Mouse (Mus musculus): ENCODE results near the gene Lbr.

The Lbr gene

DNA sequence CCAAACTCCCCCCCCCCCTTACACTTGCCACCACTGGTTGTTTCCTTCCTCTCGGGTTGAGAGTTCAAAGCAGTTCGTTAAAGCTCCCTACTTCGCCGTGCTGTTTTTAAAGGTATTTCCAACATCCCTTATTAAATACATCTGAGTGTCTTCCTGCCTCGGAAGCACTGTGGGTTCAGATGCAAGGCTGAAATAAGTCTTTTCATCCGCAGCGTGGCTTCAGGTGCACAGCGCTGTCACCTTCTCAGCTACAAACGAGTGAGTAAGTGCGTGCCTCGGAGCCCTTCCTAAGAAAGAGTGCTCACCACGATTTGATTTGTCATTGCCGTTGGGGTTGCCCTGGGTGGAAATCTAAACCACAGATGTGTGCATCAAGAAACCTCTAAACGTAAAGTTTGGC, at the start of gene Lbr:
Gene Lbr, minus strand, starts transcription at position 266 of the 400 bp plus-strand sequence.
- DNase-seq (ENCODE audit: low spot score in 2 of 2), result peak; percentile 58 to 71

DNA sequence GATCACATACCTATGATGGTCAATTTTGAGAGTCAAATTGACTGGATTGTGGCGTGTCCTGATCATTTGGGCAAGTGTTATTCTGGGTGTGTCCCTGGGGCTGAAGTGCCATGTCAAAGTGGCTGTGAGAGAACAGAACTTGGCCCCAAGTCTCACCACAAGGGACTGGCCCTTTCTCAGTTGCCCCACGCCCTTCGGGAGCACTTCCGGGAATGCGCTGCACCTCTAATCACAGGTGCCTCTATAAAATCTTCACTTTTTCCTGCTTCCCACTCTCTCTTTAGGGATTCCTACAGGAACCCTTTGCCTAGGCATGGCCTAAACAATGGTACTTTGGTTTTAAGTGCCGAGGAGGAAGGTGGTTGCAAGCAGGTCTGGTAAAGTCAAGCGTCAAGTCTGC, 46.8 kb upstream of the Lbr start:
- DNase-seq (ENCODE audit: low spot score in 2 of 2), result no peak

DNA sequence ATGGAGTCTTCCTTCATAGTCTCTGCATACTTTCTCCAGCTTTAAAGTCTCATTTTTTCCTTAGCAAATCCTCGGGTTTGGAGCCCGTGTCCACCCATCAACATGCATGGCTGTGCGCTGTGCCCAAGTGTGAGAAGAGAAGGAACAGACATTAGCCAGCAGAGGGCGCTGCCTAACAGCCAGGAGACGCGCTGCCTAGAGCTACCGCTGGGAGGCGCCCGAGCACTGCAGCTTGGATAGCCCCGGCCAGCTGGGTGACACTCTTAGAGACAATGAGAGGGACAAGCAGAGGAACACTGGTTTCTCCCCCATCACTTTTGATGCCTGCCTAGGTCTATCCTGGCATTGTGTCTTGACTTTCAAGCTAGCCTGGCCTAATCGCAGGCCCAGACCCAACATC, 46.0 kb upstream of the Lbr start:
- DNase-seq (ENCODE audit: low spot score in 2 of 2), result peak; percentile 87

DNA sequence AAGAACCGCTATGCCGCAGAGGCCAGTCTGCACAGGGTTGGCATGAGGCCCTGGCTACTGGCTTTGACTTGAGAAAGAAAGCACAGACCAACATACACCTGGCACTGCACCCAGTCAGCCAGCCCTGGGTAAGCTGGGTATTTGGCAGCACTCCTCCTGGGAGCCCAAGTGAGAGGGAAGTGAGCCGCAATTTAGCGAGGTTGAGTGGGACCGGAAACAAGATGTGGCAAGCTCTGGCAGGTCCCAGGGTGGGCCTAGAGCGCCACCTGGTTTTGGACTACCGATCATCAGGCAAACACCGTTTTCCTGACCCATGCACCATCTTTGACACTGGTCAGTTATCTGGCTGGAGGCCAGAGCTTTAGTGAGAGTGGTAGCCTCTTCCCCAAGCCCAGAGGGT, 38.7 kb upstream of the Lbr start:
- DNase-seq (ENCODE audit: low spot score in 2 of 2), result peak; percentile 45 to 75

DNA sequence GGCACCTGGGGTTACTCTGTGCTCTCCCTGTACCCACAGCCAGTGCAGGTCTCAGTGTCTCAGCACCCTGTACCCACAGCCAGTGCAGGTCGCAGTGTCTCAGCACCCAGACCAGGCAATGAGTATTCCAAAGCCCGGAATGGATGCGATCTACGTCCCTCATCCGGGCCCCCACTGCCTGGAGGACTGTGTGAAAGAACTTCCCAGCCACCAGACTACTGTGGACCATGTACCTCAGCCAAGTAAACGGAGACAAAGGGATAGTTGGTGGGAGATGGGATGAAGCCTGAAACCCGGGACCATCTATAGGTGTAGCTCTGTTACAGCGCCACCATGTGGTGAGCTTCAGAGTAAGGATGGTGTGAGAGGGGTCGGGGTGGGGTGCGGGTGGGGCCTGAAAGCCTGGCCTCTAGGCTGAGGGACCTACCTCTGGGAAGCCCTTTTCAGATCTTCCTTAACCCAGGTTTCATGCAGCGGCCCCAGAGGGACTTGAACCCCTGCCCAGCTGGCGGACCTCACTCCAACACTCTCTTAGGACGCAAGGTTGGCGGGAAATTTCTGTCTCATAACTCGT, 38.0 kb upstream of the Lbr start:
- peak in 1 of 2 experiments; percentile 50 for DNase-seq (ENCODE audit: low spot score in 2 of 2)

DNA sequence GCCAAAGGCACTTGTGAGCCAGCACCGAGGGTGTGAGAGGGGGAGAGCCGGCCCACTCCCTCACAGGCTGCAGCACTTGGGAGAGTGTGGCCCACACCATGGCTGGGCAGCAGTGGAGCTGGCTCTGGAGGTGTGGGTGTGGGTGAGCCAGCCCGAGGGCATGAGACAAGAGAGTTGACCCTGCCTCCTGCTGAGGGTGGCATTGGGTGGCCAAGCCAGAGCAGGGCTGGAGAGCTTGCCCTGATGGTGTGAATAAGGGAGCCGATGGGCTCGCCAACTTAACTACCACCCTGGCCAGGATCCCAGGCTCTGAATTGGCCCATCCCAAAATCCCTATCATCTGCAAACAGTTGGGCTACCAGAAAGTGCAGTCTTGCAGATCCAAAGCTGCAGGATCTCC, 35.6 kb upstream of the Lbr start:
- DNase-seq (ENCODE audit: low spot score in 2 of 2), result no peak

DNA sequence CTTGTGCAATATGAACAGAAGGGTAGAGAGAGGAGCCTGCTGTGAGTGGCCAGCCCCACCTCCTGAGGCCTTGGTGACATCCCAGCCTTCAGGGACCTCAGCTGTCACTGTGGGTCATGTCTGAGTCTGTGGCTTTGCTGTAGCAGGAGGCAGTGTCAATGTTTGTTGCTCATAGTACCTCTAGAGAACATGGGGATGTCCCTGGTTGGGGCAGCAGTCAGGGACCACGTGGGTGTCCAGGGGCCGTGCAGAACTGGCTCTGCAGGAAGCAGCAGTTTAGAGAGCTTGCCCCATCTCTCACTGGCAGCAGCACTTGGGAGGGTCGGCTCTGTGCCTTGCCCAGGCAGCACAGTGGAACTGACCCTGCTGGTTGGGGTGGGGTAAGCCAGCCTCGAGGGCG, 34.2 kb upstream of the Lbr start:
- DNase-seq (ENCODE audit: low spot score in 2 of 2), result no peak

DNA sequence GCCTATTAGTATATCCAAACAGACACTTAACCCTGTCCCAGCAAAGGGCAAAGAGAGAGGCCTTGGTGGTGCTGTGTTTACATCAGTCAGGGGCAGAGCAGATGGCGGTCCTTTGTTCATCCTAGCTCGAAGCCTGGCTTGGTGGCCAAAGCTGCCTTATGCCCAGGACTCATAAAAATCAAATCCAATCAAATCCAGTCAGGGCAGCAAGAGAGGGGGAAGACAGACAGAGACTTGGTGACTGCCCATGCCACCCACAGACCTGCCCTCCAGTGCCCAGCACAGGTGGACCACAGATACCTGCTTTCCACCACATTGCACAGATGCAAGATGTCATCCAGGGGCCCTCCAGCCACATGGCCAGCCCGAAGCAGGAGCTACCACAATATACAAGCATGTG, 33.8 kb upstream of the Lbr start:
- no peak for DNase-seq (ENCODE audit: low spot score in 2 of 2)

DNA sequence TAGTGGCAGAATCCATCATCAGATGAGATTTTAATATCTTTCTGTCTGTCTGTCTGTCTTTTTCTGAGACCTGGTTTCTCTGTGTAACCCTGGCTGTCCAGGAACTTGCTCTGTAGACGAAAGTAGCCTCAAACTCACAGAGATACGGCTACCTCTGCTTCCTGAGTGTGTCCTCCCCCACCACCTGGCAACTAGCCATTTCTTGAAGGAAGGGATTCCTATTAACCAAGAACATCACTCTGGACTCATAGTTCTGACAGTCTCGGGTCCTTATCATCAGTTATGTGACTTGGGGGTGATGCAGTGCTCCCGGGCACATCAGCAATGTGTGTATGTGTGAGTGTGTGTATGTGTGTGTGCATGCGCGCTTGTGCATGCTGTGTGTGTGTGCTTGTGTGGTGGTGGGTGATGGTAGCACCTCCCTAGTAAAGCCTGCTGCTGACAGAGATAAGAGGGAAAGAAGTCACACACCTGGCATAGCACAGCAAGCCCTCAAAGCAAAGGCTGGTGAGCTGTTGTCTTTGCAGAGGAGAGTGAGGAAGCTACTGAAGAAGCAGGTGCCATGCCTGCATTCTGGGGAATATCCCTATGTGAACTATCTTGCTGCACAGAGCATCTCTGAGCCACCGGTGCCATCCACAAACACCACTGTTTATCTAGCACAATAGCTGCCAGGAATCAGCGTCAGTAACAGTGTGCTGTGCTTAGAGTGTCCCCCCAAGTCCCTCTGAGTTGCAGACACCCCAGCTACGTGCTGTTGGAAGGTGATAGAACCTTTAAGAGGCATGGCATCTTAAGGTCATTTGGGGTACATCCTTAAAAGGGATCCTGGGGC, 30.5 kb upstream of the Lbr start:
- no peak for DNase-seq (ENCODE audit: low spot score in 2 of 2)

DNA sequence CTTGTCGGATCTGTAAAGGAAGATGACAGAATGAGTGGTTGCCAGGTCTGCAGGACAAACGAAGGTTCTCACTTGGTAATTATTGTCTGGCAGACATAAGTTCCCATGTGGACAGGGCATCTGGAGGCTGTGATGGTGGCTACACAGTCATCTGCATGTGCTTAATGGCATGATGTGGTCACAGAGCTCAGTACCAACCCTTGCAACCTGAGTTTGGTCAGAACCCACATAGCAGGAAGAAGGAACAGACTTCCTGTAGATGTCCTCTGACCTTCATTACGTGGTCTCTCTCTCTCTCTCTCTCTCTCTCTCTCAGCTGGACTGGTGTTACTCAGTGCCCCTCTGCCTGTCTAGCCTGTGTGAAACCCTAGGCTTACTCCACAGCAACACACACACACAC, 29.8 kb upstream of the Lbr start:
- DNase-seq (ENCODE audit: low spot score in 2 of 2), result no peak

DNA sequence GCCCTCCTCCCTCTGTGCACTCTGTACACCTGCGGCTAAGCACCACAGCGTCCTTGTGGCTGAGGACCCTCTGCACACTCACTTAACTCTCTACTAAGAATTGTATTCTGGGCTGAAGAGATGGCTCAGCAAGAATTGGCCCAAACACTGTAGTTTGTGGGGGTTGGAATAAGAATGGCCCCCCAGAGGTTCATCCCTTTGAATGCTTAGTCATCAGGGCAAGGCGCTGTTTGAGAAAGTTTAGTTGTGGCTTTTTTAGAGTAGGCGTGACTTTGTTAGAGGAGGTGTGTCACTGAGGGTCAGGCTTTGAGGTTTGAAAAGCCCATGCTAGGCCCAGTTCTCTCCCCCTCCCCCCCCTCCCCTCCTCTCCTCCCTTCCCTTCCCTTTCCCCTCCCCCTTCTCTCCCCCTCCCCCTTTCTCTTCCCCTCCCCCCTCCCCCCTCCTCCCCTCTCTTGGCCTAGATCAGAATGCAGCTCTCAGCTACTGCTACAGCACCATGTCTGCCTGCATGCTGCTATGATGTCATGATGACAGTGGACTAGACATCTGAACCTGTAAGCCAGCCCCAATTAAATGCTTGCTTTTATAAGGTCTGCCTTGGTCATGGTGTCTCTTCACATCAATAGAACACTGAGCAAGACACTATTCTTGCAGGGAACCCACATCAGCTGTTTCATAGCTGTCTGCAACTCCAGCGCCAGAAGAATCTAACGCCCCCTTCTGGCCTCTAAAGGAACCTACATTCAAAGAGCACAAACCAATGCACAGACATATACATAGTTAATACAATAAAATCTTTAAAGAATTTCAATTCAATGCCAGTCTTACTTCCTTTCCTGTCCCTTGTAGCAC, 23.8 kb upstream of the Lbr start:
- DNase-seq (ENCODE audit: low spot score in 2 of 2), result no peak

DNA sequence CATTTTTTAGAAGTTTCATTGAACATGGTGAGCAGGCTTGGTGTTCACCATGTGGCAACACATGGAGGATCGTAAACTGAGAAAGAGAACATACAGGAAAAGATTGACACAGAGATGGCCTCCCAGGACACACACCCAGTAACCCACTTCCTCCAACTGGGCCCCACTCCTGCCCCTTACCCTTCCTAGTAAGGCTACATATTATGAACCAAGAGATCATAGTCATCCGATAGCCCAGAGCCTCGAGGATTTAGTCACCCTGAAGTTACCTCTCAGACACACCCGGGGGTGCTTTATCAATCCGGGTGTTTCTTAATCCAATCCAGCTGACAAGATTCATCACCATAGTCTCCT, 23.0 kb upstream of the Lbr start:
- no peak for DNase-seq (ENCODE audit: low spot score in 2 of 2)

DNA sequence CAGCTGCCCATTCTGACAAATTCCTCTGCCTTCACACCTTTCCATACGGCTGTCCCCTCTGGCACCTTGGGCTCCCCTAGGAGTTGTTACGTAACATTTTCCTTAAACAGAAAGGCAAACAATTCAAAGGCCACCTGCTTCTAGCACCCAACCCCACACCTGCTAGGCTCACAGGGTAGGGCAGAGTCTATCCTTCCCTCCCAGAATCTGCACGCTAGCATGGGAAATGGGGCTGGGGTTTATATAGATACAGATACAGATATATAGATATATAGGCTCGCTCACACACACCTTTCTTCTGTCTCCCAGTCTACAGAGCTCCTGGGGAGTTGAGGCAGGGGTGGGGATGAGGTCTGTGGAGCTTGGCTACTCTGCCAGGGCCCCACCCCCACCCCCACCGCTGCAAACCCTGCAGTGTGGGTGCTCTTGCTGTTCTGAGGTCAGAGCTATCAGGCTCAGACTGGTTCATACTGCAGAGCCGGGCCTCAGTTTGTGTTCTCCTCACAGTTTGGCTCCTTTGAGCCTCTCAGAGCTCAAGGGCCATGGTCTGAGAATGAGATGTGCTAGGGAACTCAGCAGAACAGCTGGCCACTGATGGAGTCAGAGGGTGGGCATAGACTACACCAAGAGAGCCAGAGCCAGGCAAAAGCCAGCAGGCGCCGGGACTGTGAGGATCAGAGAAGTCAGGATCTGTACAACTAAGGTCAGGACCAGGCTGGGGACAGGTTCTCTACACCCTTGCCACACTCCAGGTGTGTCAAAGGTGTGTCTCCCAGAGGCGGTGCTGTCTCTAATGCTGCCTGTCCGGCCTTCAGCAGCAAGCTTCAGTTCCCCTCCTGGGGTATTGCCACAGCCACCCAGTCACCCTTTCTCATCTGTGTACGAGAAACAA, 22.4 kb upstream of the Lbr start:
- no peak for DNase-seq (ENCODE audit: low spot score in 2 of 2)

DNA sequence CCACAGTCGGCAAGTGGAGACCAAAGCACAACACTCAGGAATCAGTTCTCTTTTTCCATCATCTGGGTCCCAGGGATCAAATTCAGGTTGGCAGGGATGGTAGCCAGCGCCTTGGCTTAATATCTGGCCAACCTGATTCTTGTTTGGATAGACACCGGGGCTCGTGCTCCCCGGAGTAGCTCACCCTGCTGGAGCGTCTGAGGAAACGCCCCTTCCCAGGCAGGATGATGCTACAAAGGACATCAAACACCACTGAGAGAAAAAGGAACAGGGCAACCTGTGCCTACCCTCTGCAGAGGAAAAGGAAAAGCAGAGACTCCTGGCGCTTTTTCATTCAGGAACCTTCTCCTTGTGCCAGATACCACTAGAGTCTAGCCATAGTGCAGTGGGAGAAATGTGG, 20.6 kb upstream of the Lbr start:
- DNase-seq (ENCODE audit: low spot score in 2 of 2), result no peak

DNA sequence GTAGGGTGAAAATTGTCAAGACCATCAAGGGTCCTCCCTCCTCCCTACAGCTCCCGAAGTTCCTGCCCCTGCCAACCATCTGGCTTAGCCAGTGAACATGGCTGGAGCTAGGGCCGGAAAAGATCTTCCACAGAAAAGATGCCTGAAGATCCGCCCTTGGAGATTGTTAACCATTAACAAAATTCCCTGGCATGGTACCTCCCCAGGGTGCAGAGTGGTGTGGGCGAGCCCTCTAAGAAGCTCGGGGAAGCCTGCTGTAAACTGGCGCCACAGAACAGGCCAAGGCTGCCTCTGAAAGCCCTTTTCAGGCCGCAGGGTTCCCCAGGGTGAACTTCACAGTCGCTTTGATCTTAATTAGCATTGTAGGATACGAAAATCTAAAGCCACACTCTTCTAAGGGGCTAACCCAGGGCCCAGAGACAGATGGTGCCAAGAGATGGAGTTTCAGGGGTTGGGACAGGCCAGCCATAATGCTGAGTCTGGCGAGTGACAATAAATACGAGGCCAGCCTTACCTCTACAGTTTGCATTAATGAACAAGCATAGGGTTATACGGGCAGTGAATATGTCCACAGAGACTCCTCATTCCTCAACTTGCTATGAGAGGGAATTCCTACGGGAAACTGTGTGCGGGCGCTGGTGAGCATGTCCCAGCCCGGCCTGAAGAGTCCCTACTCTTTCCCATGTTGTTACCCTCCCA, 20.0 kb upstream of the Lbr start:
- no peak for DNase-seq (ENCODE audit: low spot score in 2 of 2)

DNA sequence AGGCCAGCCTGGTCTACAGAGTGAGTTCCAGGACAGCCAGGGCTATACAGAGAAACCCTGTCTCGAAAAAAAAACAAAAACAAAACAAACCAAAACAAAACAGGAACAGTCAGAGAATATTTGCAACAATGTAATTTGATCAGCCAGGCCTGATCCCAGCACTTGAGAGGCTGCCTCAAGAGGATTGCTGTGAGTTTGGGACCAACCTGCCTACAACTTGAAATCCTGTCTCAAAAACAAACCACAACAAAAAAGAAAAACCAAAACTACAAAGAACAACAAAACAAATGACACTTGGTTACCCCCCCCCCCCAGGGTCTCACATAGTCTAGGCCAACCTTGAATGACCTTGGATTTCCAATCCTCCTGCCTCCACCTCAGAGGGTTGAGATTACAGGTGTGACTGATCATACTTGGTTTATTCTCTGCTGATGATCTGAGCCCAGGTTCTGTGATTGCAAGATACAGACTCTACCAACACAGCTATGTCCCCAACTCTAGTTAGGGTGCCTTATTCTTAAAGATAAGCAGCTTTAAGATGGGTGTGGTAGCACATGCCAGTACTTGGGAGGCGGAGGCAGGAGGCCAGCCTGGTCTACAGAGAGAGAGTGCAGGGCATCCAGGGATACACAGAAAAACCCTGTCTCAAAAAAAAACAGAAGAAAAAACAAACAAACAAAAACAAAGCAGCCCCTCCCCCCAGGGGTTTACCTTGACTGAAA, 18.5 kb upstream of the Lbr start:
- peak in 1 of 2 experiments; percentile 17 for DNase-seq (ENCODE audit: low spot score in 2 of 2)

DNA sequence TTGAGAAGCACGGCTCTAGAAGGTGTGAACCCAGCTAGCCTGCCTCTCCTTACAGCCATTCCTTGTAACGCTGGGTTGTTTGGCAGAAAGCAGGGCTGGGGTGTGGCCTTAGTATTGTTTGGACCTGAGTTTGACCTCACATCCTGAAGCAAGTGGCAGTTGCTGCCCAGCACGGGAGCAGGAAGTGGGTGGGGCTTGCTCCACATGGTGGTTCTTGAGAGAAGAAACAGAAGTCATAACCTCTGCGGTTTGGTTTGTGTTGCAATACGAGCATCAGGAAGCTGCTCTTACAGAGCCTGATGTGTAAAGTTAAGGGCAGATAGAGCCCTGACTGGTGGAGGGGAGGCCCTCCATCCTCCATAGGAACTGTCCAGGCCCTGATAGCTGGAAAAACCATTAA, 17.8 kb upstream of the Lbr start:
- peak; percentile 53 to 88 for DNase-seq (ENCODE audit: low spot score in 2 of 2)

DNA sequence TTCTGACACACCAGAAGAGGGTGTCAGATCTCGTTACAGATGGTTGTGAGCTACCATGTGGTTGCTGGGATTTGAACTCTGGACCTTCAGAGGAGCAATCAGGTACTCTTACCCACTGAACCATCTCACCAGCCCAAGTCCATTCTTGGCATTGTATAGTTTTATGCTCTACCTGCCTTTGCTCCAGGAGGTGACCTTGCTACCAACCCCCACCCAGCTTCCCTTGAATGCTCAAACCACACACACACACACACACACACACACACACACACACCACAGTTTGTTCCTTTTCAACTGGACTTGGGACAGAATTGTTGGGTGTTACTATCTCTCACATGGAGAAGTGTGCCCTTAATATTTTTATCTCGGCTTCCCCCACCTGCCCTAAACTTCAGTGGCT, 13.5 kb upstream of the Lbr start:
- DNase-seq (ENCODE audit: low spot score in 2 of 2), result no peak

DNA sequence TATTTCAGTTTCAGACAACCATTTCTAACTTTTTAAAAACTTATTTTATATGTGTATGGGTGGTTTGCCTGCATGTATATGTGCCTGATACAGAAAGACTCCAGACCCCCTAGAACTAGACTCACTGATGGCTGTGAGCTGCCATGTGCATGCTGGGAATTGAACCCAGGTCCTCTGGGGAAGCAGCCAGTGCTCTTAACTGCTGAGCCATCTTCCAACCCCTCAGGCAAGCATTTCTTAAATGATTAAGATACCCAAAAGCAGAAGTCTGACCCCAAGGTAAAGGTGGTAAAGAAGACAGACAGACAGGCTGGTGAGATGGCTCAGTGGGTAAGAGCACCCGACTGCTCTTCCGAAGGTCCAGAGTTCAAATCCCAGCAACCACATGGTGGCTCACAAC, 12.0 kb upstream of the Lbr start:
- no peak for DNase-seq (ENCODE audit: low spot score in 2 of 2)

DNA sequence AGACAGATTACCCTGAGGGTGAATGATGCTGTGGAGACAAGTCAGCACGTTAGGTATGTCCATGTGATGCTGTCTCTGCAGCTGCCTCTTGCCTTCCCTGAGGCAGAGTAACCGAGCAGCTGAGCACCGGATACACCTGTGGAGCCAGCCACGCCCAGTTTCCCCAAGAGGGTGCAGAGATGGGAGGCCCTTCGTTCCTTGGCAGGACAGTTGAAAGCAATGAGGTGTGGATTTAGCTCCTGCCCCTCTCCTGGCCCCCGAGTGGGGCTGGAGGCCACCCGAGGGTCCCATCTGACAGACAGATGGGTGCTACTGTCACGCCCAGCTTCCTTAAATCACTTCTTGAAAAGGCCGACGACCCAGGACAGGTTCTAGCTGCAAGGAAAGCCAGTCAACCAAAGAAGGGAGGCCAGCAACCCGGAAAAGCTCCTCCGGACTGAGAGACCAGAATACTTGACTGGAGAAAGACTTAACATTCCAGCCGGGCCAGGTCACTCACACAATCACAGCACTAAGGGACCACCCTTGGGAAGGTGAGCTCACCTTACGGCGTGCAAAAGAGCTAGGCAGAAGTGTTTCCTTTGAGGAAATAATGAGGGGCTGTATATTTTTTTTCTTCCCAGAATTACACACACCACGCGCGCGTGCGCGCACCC, 10.4 kb upstream of the Lbr start:
- DNase-seq (ENCODE audit: low spot score in 2 of 2), result peak; percentile 45 to 86
